Mouse (Mus musculus): ENCODE measurements at regions not wholly inside any gene's neighbourhood (a gene's known extent, or its start where the extent isn't known, plus 50 kb on each side); places are given as distances from the start of the nearest gene placed in this dataset.
A peak's percentile ranks its signal among the peaks of the same experiment; 100 is the strongest.

DNA sequence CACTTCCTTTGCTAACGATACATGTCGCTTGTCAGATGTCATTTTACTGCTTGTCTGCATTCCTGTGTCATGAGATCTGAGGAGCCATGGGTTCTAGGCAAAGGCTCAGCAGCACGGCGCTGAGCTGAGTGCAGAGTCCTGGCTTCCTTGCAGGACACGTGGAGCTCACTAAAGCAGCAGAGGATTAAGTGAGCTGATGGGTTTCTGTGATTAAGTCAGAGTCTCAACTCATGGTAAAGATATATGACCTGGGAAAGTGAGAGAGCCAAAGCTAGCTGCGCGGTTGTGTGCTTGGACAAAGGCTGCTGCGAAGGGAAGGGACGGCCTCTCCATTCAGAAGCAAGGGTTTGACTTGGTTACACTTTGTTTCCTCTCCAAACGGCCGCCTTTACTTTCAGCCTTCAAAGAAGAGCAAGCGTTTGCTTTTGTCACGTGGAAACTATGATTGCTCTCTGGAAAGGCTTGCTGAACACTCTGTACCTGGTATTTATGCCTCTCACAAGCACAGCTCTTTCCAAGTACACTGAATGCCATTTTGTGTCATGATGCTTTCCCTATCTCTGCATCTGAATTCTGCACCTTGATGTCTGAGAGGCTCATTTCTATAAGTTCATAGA lies 292.5 kb downstream of the Klf5 start:
- DNase-seq (ENCODE audit: low spot score) (peak; percentile 65), ATAC-seq (peak; percentile 80)
- Histone ChIP-seq H3K9ac (replicated peaks; ENCODE audit: low read depth) (no peak overlapping the region), H3K4me2 (replicated peaks; ENCODE audit: low read depth, low read length) (0 out of 2 replicates have a peak overlapping the region, but pooled peaks have one; percentile 0), H3K27ac (ENCODE audit: low read length) (peak overlapping the region; percentile 3; the same call in 1 of the 2 replicates), H3K4me3 (ENCODE audit: low read depth, low read length) (no peak overlapping the region), H3K36me3 (ENCODE audit: insufficient read depth, low read length) (no peaks in the 10 kb centered on the region), H3K9me3 (ENCODE audit: low read length) (no peaks in the 10 kb centered on the region), H3K27me3 (replicated peaks; ENCODE audit: insufficient read depth, low read length) (no peaks in the 10 kb centered on the region), H3K4me1 (ENCODE audit: insufficient read depth, low read depth, low read length) (no peaks in the 10 kb centered on the region; the same call in 1 of the 2 replicates)
- 29% methylated on average over 13 of the region's 13 CpGs for WGBS
- TF ChIP-seq EP300 (IDR thresholded peaks at IDR 0.05) (peak; percentile 77), CTCF (IDR thresholded peaks at IDR 0.05) (no peak)

DNA sequence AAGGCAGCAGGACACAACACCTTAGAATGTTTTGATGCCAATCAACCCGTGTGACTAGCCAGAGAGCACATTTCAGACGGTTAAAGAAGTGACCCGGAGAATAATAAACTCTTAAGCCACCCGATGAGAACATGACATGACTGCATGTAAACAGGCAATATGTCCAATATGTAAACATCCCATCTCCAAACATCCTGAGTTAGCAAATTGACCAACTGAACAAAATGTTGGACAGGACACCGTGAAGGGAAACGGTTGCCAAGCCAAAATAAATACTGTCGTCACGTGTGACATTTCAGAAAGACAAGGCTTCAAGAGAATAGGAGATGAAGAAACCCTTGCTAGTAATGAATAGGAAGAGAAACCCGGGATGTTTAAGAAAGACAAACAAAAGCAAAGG lies 294.4 kb downstream of the Klf5 start:
- TF ChIP-seq EP300 (IDR thresholded peaks at IDR 0.05) (peak; percentile 73), CTCF (IDR thresholded peaks at IDR 0.05) (no peak)
- H3K9ac ChIP-seq (replicated peaks; ENCODE audit: low read depth), result no peak overlapping the region
- H3K27me3 ChIP-seq (replicated peaks; ENCODE audit: insufficient read depth, low read length), result no peaks in the 10 kb centered on the region
- 18% methylated on average over 9 of the region's 9 CpGs for WGBS
- no peaks in the 10 kb centered on the region for H3K9me3 ChIP-seq (ENCODE audit: low read length)
- H3K4me1 ChIP-seq (ENCODE audit: insufficient read depth, low read depth, low read length), result no peaks in the 10 kb centered on the region; the same call in 1 of the 2 replicates
- H3K27ac ChIP-seq (ENCODE audit: low read length), result no peak overlapping the region
- H3K4me3 ChIP-seq (ENCODE audit: low read depth, low read length), result no peak overlapping the region
- no peaks in the 10 kb centered on the region for H3K36me3 ChIP-seq (ENCODE audit: insufficient read depth, low read length)
- ATAC-seq (peak; percentile 73), DNase-seq (ENCODE audit: low spot score) (peak; percentile 60)
- peak overlapping the region; percentile 5; the same call in 1 of the 2 replicates for H3K4me2 ChIP-seq (replicated peaks; ENCODE audit: low read depth, low read length)

DNA sequence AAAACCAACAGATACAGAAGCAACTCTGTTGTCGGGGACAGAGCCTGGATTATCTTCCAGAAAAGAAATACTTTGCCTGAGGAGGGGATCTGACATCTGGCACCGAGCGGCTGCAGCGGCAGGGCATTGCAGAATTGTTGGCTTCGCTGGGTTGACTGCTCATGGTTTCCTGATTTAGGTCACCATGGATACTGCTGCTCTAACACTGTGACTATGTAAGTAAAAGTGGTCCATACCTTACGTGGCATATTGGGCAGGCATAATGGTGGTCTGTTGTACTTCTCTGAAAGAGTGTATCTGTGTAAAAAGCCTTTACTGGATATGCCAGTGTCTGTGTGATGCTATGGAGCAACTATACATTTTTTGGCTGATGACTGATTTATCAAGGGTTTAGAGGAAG lies 295.4 kb downstream of the Klf5 start:
- WGBS, result 65% methylated on average over 6 of the region's 6 CpGs
- ATAC-seq, result no peak
- Histone ChIP-seq H3K4me2 (replicated peaks; ENCODE audit: low read depth, low read length) (no peak overlapping the region), H3K27ac (ENCODE audit: low read length) (no peak overlapping the region), H3K4me3 (ENCODE audit: low read depth, low read length) (no peak overlapping the region), H3K4me1 (ENCODE audit: insufficient read depth, low read depth, low read length) (no peaks in the 10 kb centered on the region; the same call in 1 of the 2 replicates), H3K9me3 (ENCODE audit: low read length) (no peaks in the 10 kb centered on the region), H3K27me3 (replicated peaks; ENCODE audit: insufficient read depth, low read length) (no peaks in the 10 kb centered on the region), H3K36me3 (ENCODE audit: insufficient read depth, low read length) (no peaks in the 10 kb centered on the region), H3K9ac (replicated peaks; ENCODE audit: low read depth) (no peak overlapping the region)
- TF ChIP-seq CTCF (IDR thresholded peaks at IDR 0.05) (no peak), EP300 (IDR thresholded peaks at IDR 0.05) (no peak)
- no peak for DNase-seq (ENCODE audit: low spot score)

DNA sequence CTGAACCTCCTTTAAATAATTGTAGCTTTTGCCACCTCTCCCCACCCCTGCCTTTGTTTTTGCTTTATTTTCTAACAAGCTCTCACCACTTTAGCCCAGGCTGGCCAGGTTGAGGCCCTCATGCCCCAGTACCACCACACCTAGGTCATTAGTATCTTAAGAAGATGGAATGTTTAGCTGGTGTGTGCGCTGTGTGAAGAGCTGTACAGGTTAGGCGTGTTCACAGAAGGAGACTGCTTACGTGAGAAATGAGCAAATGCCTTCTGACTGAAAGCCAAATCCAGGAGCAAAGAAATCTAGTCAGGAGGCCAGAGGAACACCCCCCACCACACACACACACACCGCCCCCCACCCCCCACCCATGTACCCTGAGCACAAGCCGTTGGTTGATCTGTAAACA lies 303.4 kb downstream of the Klf5 start:
- peak; percentile 78 for ATAC-seq
- Histone ChIP-seq H3K4me1 (ENCODE audit: insufficient read depth, low read depth, low read length) (no peaks in the 10 kb centered on the region), H3K4me3 (ENCODE audit: low read depth, low read length) (no peak overlapping the region), H3K9me3 (ENCODE audit: low read length) (no peaks in the 10 kb centered on the region), H3K9ac (replicated peaks; ENCODE audit: low read depth) (no peak overlapping the region), H3K36me3 (ENCODE audit: insufficient read depth, low read length) (no peaks in the 10 kb centered on the region), H3K4me2 (replicated peaks; ENCODE audit: low read depth, low read length) (no peak overlapping the region), H3K27me3 (replicated peaks; ENCODE audit: insufficient read depth, low read length) (no peaks in the 10 kb centered on the region), H3K27ac (ENCODE audit: low read length) (no peak overlapping the region)
- TF ChIP-seq CTCF (IDR thresholded peaks at IDR 0.05) (no peak), EP300 (IDR thresholded peaks at IDR 0.05) (no peak)
- peak; percentile 53 for DNase-seq (ENCODE audit: low spot score)
- WGBS, result 53% methylated on average over 5 of the region's 5 CpGs

DNA sequence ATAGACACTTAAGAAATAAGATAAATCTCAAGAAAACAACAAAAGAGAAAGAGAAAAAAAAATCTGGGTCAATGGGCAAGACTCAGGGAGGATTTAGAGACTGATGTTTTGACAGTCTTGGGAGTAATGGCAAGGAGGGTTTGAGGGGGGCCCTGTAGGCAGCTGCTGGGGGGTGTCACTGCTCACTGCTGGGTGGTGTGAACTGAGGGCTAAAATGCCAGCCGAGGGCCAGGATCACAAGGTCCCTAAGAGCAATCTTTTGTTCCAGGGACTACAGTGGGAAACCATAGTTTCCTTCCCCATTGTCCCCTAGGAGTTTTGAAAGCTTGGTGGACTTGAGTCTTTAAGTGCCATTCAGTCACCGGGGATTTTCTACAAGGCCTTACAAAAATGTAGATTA lies 304.8 kb downstream of the Klf5 start:
- no peaks in the 10 kb centered on the region for H3K27me3 ChIP-seq (replicated peaks; ENCODE audit: insufficient read depth, low read length)
- H3K9ac ChIP-seq (replicated peaks; ENCODE audit: low read depth), result no peak overlapping the region
- no peak overlapping the region for H3K27ac ChIP-seq (ENCODE audit: low read length)
- DNase-seq (ENCODE audit: low spot score) (no peak), ATAC-seq (no peak)
- WGBS, result 48% methylated on average over 2 of the region's 2 CpGs
- no peak overlapping the region for H3K4me3 ChIP-seq (ENCODE audit: low read depth, low read length)
- H3K36me3 ChIP-seq (ENCODE audit: insufficient read depth, low read length), result no peaks in the 10 kb centered on the region
- H3K9me3 ChIP-seq (ENCODE audit: low read length), result no peaks in the 10 kb centered on the region
- no peak for TF ChIP-seq EP300 (IDR thresholded peaks at IDR 0.05)
- no peak for TF ChIP-seq CTCF (IDR thresholded peaks at IDR 0.05)
- no peaks in the 10 kb centered on the region for H3K4me1 ChIP-seq (ENCODE audit: insufficient read depth, low read depth, low read length)
- no peak overlapping the region for H3K4me2 ChIP-seq (replicated peaks; ENCODE audit: low read depth, low read length)

DNA sequence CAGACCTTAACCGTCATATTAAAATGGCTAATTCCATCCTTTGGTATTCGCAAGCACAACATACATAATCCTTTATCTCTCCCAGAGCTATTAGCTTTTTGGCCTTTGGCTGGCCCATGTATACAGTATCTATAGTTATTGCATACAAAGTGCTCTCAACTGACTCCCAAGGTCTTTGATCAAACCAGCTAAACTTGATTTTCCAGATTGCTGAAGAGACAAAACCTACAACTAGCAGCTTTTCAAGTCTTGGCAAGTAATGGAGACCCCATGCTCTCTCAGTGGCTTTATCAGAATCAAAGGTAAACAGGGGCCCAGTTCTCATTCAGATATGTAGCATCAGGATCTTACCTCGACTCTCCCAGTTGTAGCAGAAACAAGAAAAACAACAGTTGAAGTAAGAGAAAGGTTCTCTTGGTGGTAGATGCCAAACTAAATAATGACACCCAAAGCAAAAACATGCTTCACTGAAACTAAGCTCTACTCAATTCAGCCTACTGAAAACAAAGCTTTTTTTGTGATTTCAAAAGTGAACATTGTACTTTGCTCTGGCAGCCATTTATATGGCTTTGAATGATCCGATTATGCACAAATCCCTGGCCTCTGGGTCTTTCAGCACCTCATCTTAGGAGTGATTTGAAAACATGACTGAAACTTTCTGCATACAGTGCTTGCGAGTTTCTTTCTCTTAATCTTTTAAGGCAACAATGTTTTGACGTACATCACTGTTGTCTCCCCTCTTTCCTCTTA lies 307.0 kb downstream of the Klf5 start:
- ATAC-seq, result no peak
- no peaks in the 10 kb centered on the region for H3K27me3 ChIP-seq (replicated peaks; ENCODE audit: insufficient read depth, low read length)
- H3K36me3 ChIP-seq (ENCODE audit: insufficient read depth, low read length), result no peaks in the 10 kb centered on the region
- no peak overlapping the region for H3K4me2 ChIP-seq (replicated peaks; ENCODE audit: low read depth, low read length)
- H3K9ac ChIP-seq (replicated peaks; ENCODE audit: low read depth), result no peak overlapping the region
- no peak overlapping the region for H3K4me3 ChIP-seq (ENCODE audit: low read depth, low read length)
- no peaks in the 10 kb centered on the region for H3K9me3 ChIP-seq (ENCODE audit: low read length)
- 38% methylated on average over 6 of the region's 6 CpGs for WGBS
- TF ChIP-seq EP300 (IDR thresholded peaks at IDR 0.05) (peak; percentile 54), CTCF (IDR thresholded peaks at IDR 0.05) (no peak)
- H3K4me1 ChIP-seq (ENCODE audit: insufficient read depth, low read depth, low read length), result no peaks in the 10 kb centered on the region
- H3K27ac ChIP-seq (ENCODE audit: low read length), result 0 out of 2 replicates have a peak overlapping the region, but pooled peaks have one; percentile 21
- peak; percentile 23 for DNase-seq (ENCODE audit: low spot score)

All from lung, postnatal 0 days (tissue).